Mouse (Mus musculus) midbrain, embryonic 10.5 days (tissue): ENCODE measurements at regions not wholly inside any gene's neighbourhood (a gene's known extent, or its start where the extent isn't known, plus 50 kb on each side); places are given as distances from the start of the nearest gene placed in this dataset.
A peak's percentile ranks its signal among the peaks of the same experiment; 100 is the strongest.

Experiments
- DNase-seq: peaks from one replicate; pipeline ENCODE4 v3.0.0-alpha.2; 2017; ENCODE audit warnings: low spot score
- H3K27ac ChIP-seq: fragments of 300-500 bp; sonication (generic); replicated peaks from 2 replicates; pipeline ENCODE4 v1.5.1; 2016; ENCODE audit warnings: mild to moderate bottlenecking
- H3K27me3 ChIP-seq: fragments of 300-500 bp; sonication (generic); 2 replicates; pipeline ENCODE4 v1.6.1; 2016; ENCODE audit warnings: low read depth, mild to moderate bottlenecking; ENCODE audit not compliant: poor library complexity, severe bottlenecking
- H3K36me3 ChIP-seq: fragments of 300-500 bp; sonication (generic); 2 replicates; pipeline ENCODE4 v1.6.1; 2016; ENCODE audit warnings: mild to moderate bottlenecking, moderate library complexity
- H3K4me1 ChIP-seq: fragments of 300-500 bp; sonication (generic); 2 replicates; pipeline ENCODE4 v1.6.1; 2016
- H3K4me3 ChIP-seq: fragments of 300-500 bp; sonication (generic); 2 replicates; pipeline ENCODE4 v1.5.1; 2016; ENCODE audit warnings: mild to moderate bottlenecking, moderate library complexity
- H3K9me3 ChIP-seq: fragments of 300-500 bp; sonication (generic); replicated peaks from 2 replicates; pipeline ENCODE4 v1.6.1; 2016; ENCODE audit warnings: mild to moderate bottlenecking
- WGBS: fragments of 180-500 bp; shearing (Covaris S2); methylation state at CpG from one replicate; pipeline ENCODE4 v1.1.7; 2016; 5-methylcytosine and 5-hydroxymethylcytosine counted together

- no peak overlapping the region for H3K27ac ChIP-seq
- peaks cover 7% of the 10 kb centered on the region for H3K4me1 ChIP-seq
- no peak overlapping the region for H3K4me3 ChIP-seq
- H3K9me3 ChIP-seq = no peaks in the 10 kb centered on the region
- DNase-seq = no peak
- no peaks in the 10 kb centered on the region for H3K27me3 ChIP-seq
- no peaks in the 10 kb centered on the region for H3K36me3 ChIP-seq
- 71% methylated on average over 10 of the region's 10 CpGs for WGBS
Observed at GRCm38 (mm10) chr14:114826662-114827321, 265.2 kb upstream of the Gpc5 start.

GRCm38 (mm10) chr14:114829310-114829709 is 262.7 kb upstream of the Gpc5 start:
- H3K27me3 ChIP-seq = no peaks in the 10 kb centered on the region
- no peak for DNase-seq
- H3K9me3 ChIP-seq = no peaks in the 10 kb centered on the region
- no peak overlapping the region for H3K4me3 ChIP-seq
- peaks cover 7% of the 10 kb centered on the region for H3K4me1 ChIP-seq
- no peak overlapping the region for H3K27ac ChIP-seq
- 29% methylated on average over 2 of the region's 2 CpGs for WGBS
- H3K36me3 ChIP-seq = no peaks in the 10 kb centered on the region

GRCm38 (mm10) chr14:114832987-114833386 is 259.0 kb upstream of the Gpc5 start:
- no peak overlapping the region for H3K4me3 ChIP-seq
- H3K27ac ChIP-seq = no peak overlapping the region
- WGBS = 55% methylated on average over 11 of the region's 11 CpGs
- H3K27me3 ChIP-seq = no peaks in the 10 kb centered on the region
- no peaks in the 10 kb centered on the region for H3K36me3 ChIP-seq
- no peak for DNase-seq
- no peaks in the 10 kb centered on the region for H3K9me3 ChIP-seq
- H3K4me1 ChIP-seq = peaks cover 13% of the 10 kb centered on the region

GRCm38 (mm10) chr14:114836723-114837349 is 255.2 kb upstream of the Gpc5 start:
- no peak for DNase-seq
- Histone ChIP-seq H3K4me1 (peaks cover 26% of the 10 kb centered on the region), H3K4me3 (no peak overlapping the region), H3K9me3 (no peaks in the 10 kb centered on the region), H3K36me3 (no peaks in the 10 kb centered on the region), H3K27ac (no peak overlapping the region), H3K27me3 (no peaks in the 10 kb centered on the region)
- WGBS = 64% methylated on average over 3 of the region's 3 CpGs

GRCm38 (mm10) chr14:114837652-114838276 is 254.3 kb upstream of the Gpc5 start:
- Histone ChIP-seq H3K27me3 (no peaks in the 10 kb centered on the region), H3K9me3 (no peaks in the 10 kb centered on the region), H3K4me3 (no peak overlapping the region), H3K4me1 (peaks cover 26% of the 10 kb centered on the region), H3K36me3 (no peaks in the 10 kb centered on the region), H3K27ac (no peak overlapping the region)
- WGBS = 51% methylated on average over 16 of the region's 16 CpGs
- DNase-seq = no peak

GRCm38 (mm10) chr14:114839340-114839903 is 252.6 kb upstream of the Gpc5 start:
- no peak for DNase-seq
- Histone ChIP-seq H3K27me3 (no peaks in the 10 kb centered on the region), H3K9me3 (no peaks in the 10 kb centered on the region), H3K27ac (no peak overlapping the region), H3K4me3 (no peak overlapping the region), H3K36me3 (no peaks in the 10 kb centered on the region), H3K4me1 (peaks cover 34% of the 10 kb centered on the region)
- 38% methylated on average over 2 of the region's 2 CpGs for WGBS

- Histone ChIP-seq H3K9me3 (no peaks in the 10 kb centered on the region), H3K4me1 (peaks cover 34% of the 10 kb centered on the region), H3K27me3 (no peaks in the 10 kb centered on the region), H3K27ac (no peak overlapping the region), H3K36me3 (no peaks in the 10 kb centered on the region), H3K4me3 (no peak overlapping the region)
- DNase-seq = no peak
- 90% methylated on average over 5 of the region's 5 CpGs for WGBS
Observed at GRCm38 (mm10) chr14:114840766-114841165, 251.2 kb upstream of the Gpc5 start.

GRCm38 (mm10) chr14:114841552-114841951 is 250.5 kb upstream of the Gpc5 start:
- DNase-seq = no peak
- H3K9me3 ChIP-seq = no peaks in the 10 kb centered on the region
- no peak overlapping the region for H3K4me3 ChIP-seq
- no peaks in the 10 kb centered on the region for H3K36me3 ChIP-seq
- peaks cover 37% of the 10 kb centered on the region for H3K4me1 ChIP-seq
- H3K27me3 ChIP-seq = no peaks in the 10 kb centered on the region
- H3K27ac ChIP-seq = no peak overlapping the region
- WGBS = 70% methylated on average over 5 of the region's 5 CpGs

GRCm38 (mm10) chr14:114842327-114842726 is 249.7 kb upstream of the Gpc5 start:
- Histone ChIP-seq H3K36me3 (no peaks in the 10 kb centered on the region), H3K4me3 (no peak overlapping the region), H3K4me1 (peaks cover 37% of the 10 kb centered on the region), H3K9me3 (no peaks in the 10 kb centered on the region), H3K27me3 (no peaks in the 10 kb centered on the region), H3K27ac (no peak overlapping the region)
- WGBS = 91% methylated on average over 8 of the region's 8 CpGs
- no peak for DNase-seq

- no peak overlapping the region for H3K4me3 ChIP-seq
- 61% methylated on average over 6 of the region's 6 CpGs for WGBS
- DNase-seq = no peak
Observed at GRCm38 (mm10) chr14:114843105-114843743, 248.8 kb upstream of the Gpc5 start.

GRCm38 (mm10) chr14:114854324-114855054 is 237.5 kb upstream of the Gpc5 start:
- no peak overlapping the region for H3K4me3 ChIP-seq
- peak overlapping the region; percentile 74 for H3K27ac ChIP-seq
- WGBS = 29% methylated on average over 9 of the region's 9 CpGs
- no peaks in the 10 kb centered on the region for H3K9me3 ChIP-seq
- H3K36me3 ChIP-seq = no peaks in the 10 kb centered on the region
- peaks cover 6% of the 10 kb centered on the region; the same call in 1 of the 2 replicates for H3K27me3 ChIP-seq
- DNase-seq = no peak
- peaks cover 37% of the 10 kb centered on the region for H3K4me1 ChIP-seq

More at GRCm38 (mm10) chr14:114843105-114843743, 248.8 kb upstream of the Gpc5 start:
- H3K27me3 ChIP-seq = no peaks in the 10 kb centered on the region
- no peaks in the 10 kb centered on the region for H3K9me3 ChIP-seq
- H3K27ac ChIP-seq = no peak overlapping the region
- H3K4me1 ChIP-seq = peaks cover 29% of the 10 kb centered on the region
- H3K36me3 ChIP-seq = no peaks in the 10 kb centered on the region

GRCm38 (mm10) chr14:114855055-114855740 is 236.8 kb upstream of the Gpc5 start:
- WGBS = 21% methylated on average over 12 of the region's 12 CpGs
- Histone ChIP-seq H3K36me3 (no peaks in the 10 kb centered on the region), H3K27me3 (peaks cover 6% of the 10 kb centered on the region; the same call in 1 of the 2 replicates), H3K27ac (peak overlapping the region; percentile 74), H3K9me3 (no peaks in the 10 kb centered on the region), H3K4me3 (no peak overlapping the region), H3K4me1 (peaks cover 37% of the 10 kb centered on the region)
- no peak for DNase-seq
